Mouse (Mus musculus) c-Kit-positive CD71-positive TER-119-negative erythroid progenitor cells, embryonic 14.5 days (primary cell): ENCODE data around the gene Samt3.

Experiments
- DNase-seq: peaks from one replicate; pipeline ENCODE4 v3.0.0-alpha.2; 2013; ENCODE audit warnings: low read depth

Gene Samt3

DNA sequence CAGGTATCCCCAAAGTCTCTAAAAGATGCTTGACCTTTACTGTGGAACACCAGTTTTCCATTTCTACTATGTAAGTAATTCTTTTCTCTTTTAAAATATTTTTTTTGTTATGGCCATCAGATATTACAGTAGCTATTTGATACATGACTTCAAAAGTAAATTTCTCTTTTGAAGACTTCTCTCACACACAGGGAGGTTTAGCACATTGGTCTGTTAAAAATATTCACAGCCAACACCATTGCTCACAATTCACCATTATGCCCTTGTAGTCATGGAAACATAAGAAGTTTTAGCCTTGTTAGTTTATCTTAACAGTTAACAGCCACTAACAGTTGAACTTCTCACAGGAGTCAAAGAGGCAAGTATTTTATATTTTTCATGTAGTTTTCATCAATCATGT, at the start of gene Samt3:
Gene Samt3, plus strand, starts transcription at position 301 of the 400 bp plus-strand sequence.
- no peak for DNase-seq

DNA sequence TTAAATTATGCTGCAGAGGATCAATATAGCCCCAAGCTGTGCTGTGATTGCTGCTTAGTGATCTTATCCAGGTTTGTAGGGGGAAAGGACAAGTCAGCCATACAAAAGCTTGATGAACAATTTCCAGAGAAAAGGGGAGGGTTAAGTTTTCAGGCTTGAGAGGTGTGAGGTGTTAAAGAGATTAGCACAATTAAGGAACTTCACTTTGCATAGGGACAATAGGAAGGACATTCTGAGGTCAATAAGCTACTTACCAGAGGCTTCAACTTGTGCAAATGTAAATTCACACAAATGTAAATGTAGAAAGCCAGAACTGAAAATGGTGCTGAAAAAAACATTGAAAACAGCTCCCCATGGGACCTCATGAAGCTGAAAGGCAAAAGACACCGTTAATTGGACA, 27.4 kb upstream of the Samt3 start:
- no peak for DNase-seq

DNA sequence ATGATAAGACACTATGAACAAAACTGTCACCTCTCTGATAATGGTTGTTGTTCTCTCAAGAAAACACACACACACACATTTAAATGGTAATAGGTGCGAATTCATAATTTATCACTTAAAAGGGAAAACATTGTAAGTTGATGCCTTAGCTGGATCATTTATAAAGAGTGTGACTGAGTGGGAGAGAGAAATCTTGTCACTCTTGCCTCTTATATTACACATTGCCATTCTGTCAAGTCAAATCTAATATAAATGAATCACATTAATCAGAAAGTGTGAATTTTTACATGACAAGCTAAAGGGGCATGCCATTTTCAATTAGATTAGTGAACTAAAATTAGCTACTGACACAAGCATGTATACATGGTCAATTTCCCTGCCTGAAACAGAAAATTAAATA, 44.7 kb downstream of the Samt3 start:
- no peak for DNase-seq
